Mouse (Mus musculus) small intestine, adult 2 months (tissue): ENCODE measurements around the gene Ccnl2.

ENCODE experiments used
- CTCF ChIP-seq: fragments of 200-500 bp; IDR thresholded peaks from 2 replicates; pipeline ENCODE4 v1.5.1; 2012; ENCODE audit warnings: low read depth, mild to moderate bottlenecking, control low read depth, inconsistent platforms, low read length, moderate library complexity, mixed read lengths; ENCODE audit not compliant: insufficient replicate concordance, insufficient read length; ENCODE audit errors: extremely low read depth
- POLR2A ChIP-seq: fragments of 200-500 bp; IDR thresholded peaks from 2 replicates; pipeline ENCODE4 v1.6.1; 2012; ENCODE audit warnings: low read depth, mild to moderate bottlenecking, control low read depth, inconsistent platforms, low read length, moderate library complexity

- no peak for TF ChIP-seq POLR2A
- no peak for TF ChIP-seq CTCF
Observed at GRCm38 (mm10) chr4:155829866-155830265, 17.6 kb downstream of the Ccnl2 start.
